In the genomic region with DNA sequence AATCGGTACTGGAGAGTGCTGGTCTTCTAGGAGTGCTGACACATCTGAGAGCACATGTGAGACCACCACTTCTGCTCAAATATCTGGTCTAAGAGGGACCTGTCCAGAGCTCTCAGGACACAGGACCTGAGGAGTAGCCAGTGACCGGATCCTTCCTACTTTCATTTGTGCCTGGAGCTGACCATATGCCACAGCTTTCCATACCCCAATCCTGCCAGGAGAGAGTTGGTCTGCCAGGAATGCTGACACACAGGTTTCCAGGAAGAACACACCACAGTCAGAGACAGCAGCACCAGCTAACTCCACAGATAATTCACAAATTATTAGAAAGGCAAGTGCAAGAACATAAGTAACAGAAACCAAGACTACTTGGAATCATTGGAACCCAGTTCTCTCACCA, we compare ENCODE assay signal across 15 mouse cellular contexts.
"Had no signal": no experiment of that assay in that cellular context is flagged by ENCODE, and none has a peak within 500 bp of the region (broad histone marks: within the 10 kb centered on the region; RNA-seq: fewer than 3 reads in every experiment).

No protein-coding gene starts in this region.

- DNase-seq: kidney, postnatal 25 days; layer of hippocampus, adult 9-11 months; liver; lung, adult 18-20 months; lung, postnatal 10 days; lung, postnatal 36 days; retina, postnatal 1 day; right cerebral cortex, postnatal 14 days; right cerebral cortex, postnatal 4 days; thymus, adult 2 months; thymus, postnatal 14 days; thymus, postnatal 4 days had no signal

- ATAC-seq: liver, embryonic 12.5 days; midbrain, embryonic 13.5 days; midbrain, embryonic 16.5 days had no signal
